Mouse (Mus musculus) myocyte (in vitro differentiated cells): ENCODE measurements around the gene Ryr1.

ENCODE experiments used
- E2F4 ChIP-seq: IDR thresholded peaks from one replicate; pipeline ENCODE4 v1.6.1; 2011; ENCODE audit warnings: mild to moderate bottlenecking, control low read depth, moderate library complexity; ENCODE audit not compliant: insufficient read depth
- MAX ChIP-seq: IDR thresholded peaks from one replicate; pipeline ENCODE4 v1.6.1; 2011; ENCODE audit warnings: low read depth, mild to moderate bottlenecking, control low read depth
- MYOD1 ChIP-seq, 3 experiments: IDR thresholded peaks; one replicate each; pipeline ENCODE4 v1.6.1; 2011; ENCODE audit warnings: control low read depth in 2 of 3, low read depth in 2 of 3, mild to moderate bottlenecking in 2 of 3, moderate library complexity in 1 of 3; ENCODE audit not compliant: insufficient read length in 2 of 3, control insufficient read depth in 1 of 3
- MYOG ChIP-seq, 3 experiments: IDR thresholded peaks; one replicate each; pipeline ENCODE4 v1.6.1; 2011; ENCODE audit warnings: control low read depth in 2 of 3, low read depth in 2 of 3, mild to moderate bottlenecking in 2 of 3; ENCODE audit not compliant: insufficient read length in 2 of 3, control insufficient read depth in 1 of 3, insufficient read depth in 1 of 3
- POLR2A ChIP-seq: IDR thresholded peaks from one replicate; pipeline ENCODE4 v1.6.1; 2011; ENCODE audit warnings: low read depth, mild to moderate bottlenecking, control low read depth, moderate library complexity; ENCODE audit not compliant: insufficient read length
- POLR2AphosphoS2 ChIP-seq: IDR thresholded peaks from one replicate; pipeline ENCODE4 v1.6.1; 2011; ENCODE audit warnings: low read depth, control low read depth; ENCODE audit not compliant: insufficient read length
- TCF12 ChIP-seq: IDR thresholded peaks from one replicate; pipeline ENCODE4 v1.6.1; 2011; ENCODE audit warnings: mild to moderate bottlenecking, control low read depth; ENCODE audit not compliant: poor library complexity, insufficient read depth, severe bottlenecking

GRCm38 (mm10) chr7:29019447-29020220, 105.3 kb downstream of the Ryr1 start:
- TF ChIP-seq POLR2A: no peak
- no peak for TF ChIP-seq MYOG (IDR thresholded peaks at IDR 0.05; ENCODE audit: control insufficient read depth in 1 of 3, insufficient read depth in 1 of 3, insufficient read length in 2 of 3, low read depth in 2 of 3)
- TF ChIP-seq POLR2AphosphoS2: peak; percentile 16
- no peak for TF ChIP-seq TCF12
- TF ChIP-seq E2F4: no peak
- no peak for TF ChIP-seq MAX
- TF ChIP-seq MYOD1 (IDR thresholded peaks at IDR 0.05; ENCODE audit: control insufficient read depth in 1 of 3, insufficient read length in 2 of 3, low read depth in 2 of 3): no peak
